ENCODE assay signal across 23 mouse cellular contexts in the genomic region with DNA sequence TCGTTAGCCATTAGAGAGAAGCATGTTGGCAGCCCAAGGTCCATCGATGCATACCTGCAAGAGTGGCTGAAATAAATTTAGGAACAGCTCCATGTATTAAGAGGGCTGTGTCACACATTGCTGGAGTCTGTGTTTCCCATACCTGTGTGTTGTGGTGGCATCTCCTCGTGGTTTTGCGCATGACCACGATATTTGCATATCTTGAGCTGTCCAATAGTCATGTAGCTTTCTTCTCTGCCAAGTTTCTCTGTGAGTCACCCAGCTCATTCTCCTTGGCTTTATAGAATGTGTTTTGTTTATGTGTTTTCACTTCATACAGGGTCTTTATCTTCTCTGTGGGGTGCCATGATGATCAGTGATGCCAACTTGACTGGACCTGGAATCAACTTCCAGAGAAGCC. TPM values are rescaled to one million over a fixed set of nuclear protein-coding genes. Genes with fewer than 3 reads are reported as not detected.
A peak's percentile ranks its signal among the peaks of the same experiment; 100 is the strongest.
DNase-seq lines count a peak whose midpoint lies in the region; ATAC-seq and TF ChIP-seq lines count a peak whose summit lies in the region.
"Had no signal": no experiment of that assay in that cellular context is flagged by ENCODE, and none has a peak within 500 bp of the region (broad histone marks: within the 10 kb centered on the region; RNA-seq: fewer than 3 reads in every experiment).

No protein-coding gene starts in this region.

- peak; percentile 48 for DNase-seq in heart, adult 11 months
- no peak for DNase-seq in heart, adult 2 months
- DNase-seq in 416B (ENCODE audit: low read depth) (peak; percentile 14), MEL (ENCODE audit: low read depth, low spot score) (peak; percentile 50)
- DNase-seq in midbrain, embryonic 10.5 days (ENCODE audit: low spot score), result no peak
- DNase-seq: cerebellum, adult 9-11 months; gastrocnemius, postnatal 14 days; lung, embryonic 14.5 days; right cerebral cortex, postnatal 25 days had no signal

- H3K4me2 ChIP-seq in intestine, embryonic 16.5 days (ENCODE audit: low read depth, low read length), result no peak overlapping the region
- H3K4me2 ChIP-seq: embryonic facial prominence, embryonic 13.5 days; kidney, embryonic 15.5 days; liver, embryonic 12.5 days; lung, embryonic 14.5 days had no signal

- intact Hi-C loops in heart, adult 2 months (cut with DNase I), result no loop called here

- H3K27ac ChIP-seq in heart, adult 2 months, result no peak overlapping the region
- H3K27ac ChIP-seq in MEL (ENCODE audit: control insufficient read depth, low read depth, low read length), result no peak overlapping the region
- H3K27ac ChIP-seq in intestine, embryonic 16.5 days (ENCODE audit: low read length), result no peak overlapping the region
- no peak overlapping the region for H3K27ac ChIP-seq in midbrain, embryonic 10.5 days (replicated peaks)
- H3K27ac ChIP-seq: embryonic facial prominence, embryonic 13.5 days; forebrain, embryonic 10.5 days; kidney, embryonic 15.5 days; liver, embryonic 12.5 days; macrophage; stomach, postnatal 0 days had no signal

- no peak for TF ChIP-seq EP300 in heart, adult 2 months (IDR thresholded peaks at IDR 0.05; ENCODE audit: insufficient read depth, low read depth, low read length)
- no peak for TF ChIP-seq EP300 in MEL (IDR thresholded peaks at IDR 0.05; ENCODE audit: low read depth in 1 of 2, low read length in 2 of 2)

- H3K9ac ChIP-seq in heart, adult 2 months (ENCODE audit: low read depth, low read length), result no peak overlapping the region
- H3K9ac ChIP-seq in MEL (ENCODE audit: control insufficient read depth, low read depth, low read length, poor library complexity, severe bottlenecking), result no peak overlapping the region
- H3K9ac ChIP-seq in intestine, embryonic 16.5 days (ENCODE audit: low read depth, low read length), result no peak overlapping the region
- H3K9ac ChIP-seq: embryonic facial prominence, embryonic 13.5 days; kidney, embryonic 15.5 days; liver, embryonic 12.5 days; lung, embryonic 14.5 days had no signal

- H3K27me3 ChIP-seq in heart, adult 2 months (ENCODE audit: control insufficient read depth, insufficient read depth, low read length), result no peaks in the 10 kb centered on the region
- no peaks in the 10 kb centered on the region for H3K27me3 ChIP-seq in MEL (ENCODE audit: control insufficient read depth in 1 of 2, insufficient read depth in 2 of 2, low read length in 2 of 2)
- no peaks in the 10 kb centered on the region for H3K27me3 ChIP-seq in intestine, embryonic 16.5 days (replicated peaks; ENCODE audit: control insufficient read depth, insufficient read depth, low read length)
- H3K27me3 ChIP-seq in midbrain, embryonic 10.5 days (ENCODE audit: low read depth, poor library complexity, severe bottlenecking), result no peaks in the 10 kb centered on the region
- H3K27me3 ChIP-seq: embryonic facial prominence, embryonic 13.5 days; kidney, embryonic 15.5 days; liver, embryonic 12.5 days had no signal

- no peaks in the 10 kb centered on the region for H3K79me2 ChIP-seq in heart, adult 2 months (replicated peaks; ENCODE audit: control insufficient read depth, insufficient read depth, low read length)
- H3K79me2 ChIP-seq in MEL (ENCODE audit: control insufficient read depth, insufficient read depth, low read length, poor library complexity), result no peaks in the 10 kb centered on the region

- no peaks in the 10 kb centered on the region for H3K36me3 ChIP-seq in heart, adult 2 months (ENCODE audit: control insufficient read depth, insufficient read depth, low read length)
- H3K36me3 ChIP-seq in MEL (ENCODE audit: control insufficient read depth in 1 of 2, insufficient read depth in 2 of 2, low read length in 2 of 2), result no peaks in the 10 kb centered on the region
- H3K36me3 ChIP-seq in intestine, embryonic 16.5 days (ENCODE audit: control insufficient read depth, insufficient read depth, low read length), result no peaks in the 10 kb centered on the region
- no peaks in the 10 kb centered on the region for H3K36me3 ChIP-seq in midbrain, embryonic 10.5 days
- H3K36me3 ChIP-seq: embryonic facial prominence, embryonic 13.5 days; forebrain, embryonic 10.5 days; kidney, embryonic 15.5 days; liver, embryonic 12.5 days had no signal

- 82% methylated on average over 5 of the region's 5 CpGs for WGBS in heart, adult 2 months
- 94% methylated on average over 5 of the region's 5 CpGs for WGBS in intestine, embryonic 16.5 days
- 91% methylated on average over 5 of the region's 5 CpGs for whole genome bisulfite sequencing in midbrain, embryonic 10.5 days

- TF ChIP-seq CTCF in heart, adult 2 months (IDR thresholded peaks at IDR 0.05), result no peak
- no peak for TF ChIP-seq CTCF in MEL (IDR thresholded peaks at IDR 0.05 in 2 of 3, conservative IDR thresholded peaks at IDR 0.05 in 1 of 3; ENCODE audit: control insufficient read depth in 1 of 3, insufficient read depth in 1 of 3, low read depth in 2 of 3, low read length in 3 of 3, poor library complexity in 1 of 3, severe bottlenecking in 1 of 3)

- no peaks in the 10 kb centered on the region for H3K9me3 ChIP-seq in MEL (replicated peaks; ENCODE audit: insufficient read depth, low read length)
- no peaks in the 10 kb centered on the region for H3K9me3 ChIP-seq in intestine, embryonic 16.5 days (ENCODE audit: control insufficient read depth, low read length)
- H3K9me3 ChIP-seq in midbrain, embryonic 10.5 days (replicated peaks), result no peaks in the 10 kb centered on the region
- H3K9me3 ChIP-seq: embryonic facial prominence, embryonic 13.5 days; forebrain, embryonic 10.5 days; kidney, embryonic 15.5 days; liver, embryonic 12.5 days had no signal

- TF ChIP-seq RAD21 in MEL (IDR thresholded peaks at IDR 0.05; ENCODE audit: low read depth, low read length), result no peak

- no peaks in the 10 kb centered on the region for H3K4me1 ChIP-seq in heart, adult 2 months (ENCODE audit: control insufficient read depth, insufficient read depth, low read length)
- no peaks in the 10 kb centered on the region for H3K4me1 ChIP-seq in MEL (ENCODE audit: control insufficient read depth in 1 of 2, insufficient read depth in 2 of 2, low read length in 2 of 2)
- no peaks in the 10 kb centered on the region for H3K4me1 ChIP-seq in intestine, embryonic 16.5 days (ENCODE audit: control insufficient read depth, insufficient read depth, low read length)
- H3K4me1 ChIP-seq in midbrain, embryonic 10.5 days, result no peaks in the 10 kb centered on the region
- H3K4me1 ChIP-seq: embryonic facial prominence, embryonic 13.5 days; forebrain, embryonic 10.5 days; kidney, embryonic 15.5 days had no signal

- TF ChIP-seq POLR2A in heart, adult 2 months (IDR thresholded peaks at IDR 0.05; ENCODE audit: insufficient read depth, low read depth, low read length), result no peak
- no peak for TF ChIP-seq POLR2A in MEL (IDR thresholded peaks at IDR 0.05; ENCODE audit: control insufficient read depth in 1 of 2, insufficient read depth in 1 of 2, low read depth in 1 of 2, low read length in 2 of 2, poor library complexity in 1 of 2)

- ATAC-seq in megakaryocyte-erythroid progenitor cell, adult 5-6 weeks (replicated peaks; ENCODE audit: low FRiP score, low TSS enrichment, poor library complexity, severe bottlenecking), result peak; percentile 48; the same call in 1 of the 2 replicates
- no peak for ATAC-seq in intestine, embryonic 16.5 days
- ATAC-seq: liver, embryonic 12.5 days; midbrain, embryonic 16.5 days had no signal

- H3K4me3 ChIP-seq in heart, adult 2 months, result no peak overlapping the region
- no peak overlapping the region for H3K4me3 ChIP-seq in MEL (ENCODE audit: control insufficient read depth in 1 of 2, insufficient read depth in 1 of 2, low read depth in 2 of 2, low read length in 2 of 2)
- no peak overlapping the region for H3K4me3 ChIP-seq in intestine, embryonic 16.5 days (ENCODE audit: low read length)
- H3K4me3 ChIP-seq in midbrain, embryonic 10.5 days, result no peak overlapping the region
- H3K4me3 ChIP-seq: embryonic facial prominence, embryonic 13.5 days; forebrain, embryonic 10.5 days; kidney, embryonic 15.5 days; liver, embryonic 12.5 days had no signal

TF ChIP-seq in MEL, 35 proteins besides CTCF, POLR2A, EP300 and RAD21:
- TF ChIP-seq TBP (IDR thresholded peaks at IDR 0.05; ENCODE audit: low read depth, low read length) (no peak), GATA1 (IDR thresholded peaks at IDR 0.05; ENCODE audit: low read depth, low read length) (peak; percentile 39; the same call in 1 of the 2 replicates)

RNA-seq across cellular contexts. Expression of gene 1700016C15Rik, which starts 53.0 kb away (rescaled TPM):
- total RNA-seq in heart, adult 2 months (2021), result not detected
- polyA plus RNA-seq in heart, adult 2 months (2012; rRNA removed), result not detected in 2 replicates
- not detected in 2 replicates for total RNA-seq in MEL (2012; rRNA removed)
- polyA plus RNA-seq in MEL (2012; ENCODE audit: insufficient read depth in 1 of 2, insufficient read length in 2 of 2, low read depth in 1 of 2, low replicate concordance in 2 of 2, missing spikeins in 1 of 2), result not detected
- not detected in 2 replicates for total RNA-seq in megakaryocyte-erythroid progenitor cell, adult 5-6 weeks (2014; fragmentation: Nextera tagmentation)
- not detected in 2 replicates for total RNA-seq in megakaryocyte-erythroid progenitor cell, adult 5-6 weeks (2017)
- polyA plus RNA-seq in intestine, embryonic 16.5 days (2015; fragmentation: Nextera tagmentation; extraction: Ambion mirVana), result not detected in 2 replicates
- not detected in 2 replicates for polyA plus RNA-seq in midbrain, embryonic 10.5 days (2016; fragmentation: Nextera tagmentation; extraction: Ambion mirVana)
- total RNA-seq: layer of hippocampus, postnatal 25 days had no signal
- polyA plus RNA-seq: embryonic facial prominence, embryonic 13.5 days; forebrain, embryonic 10.5 days; heart, postnatal 0 days; hindbrain, embryonic 11.5 days; intestine, embryonic 14.5 days; limb, embryonic 11.5 days; liver, embryonic 12.5 days; lung, embryonic 14.5 days; macrophage; midbrain, embryonic 16.5 days had no signal

Comparison
In these comparisons a context has a peak if more than half of its experiments do, and no peak if none do; other contexts are left out.
1. DNase-seq: peak in heart, adult 11 months (single experiment), 416B (single experiment) and MEL (single experiment); none in heart, adult 2 months (0 of 2) and midbrain, embryonic 10.5 days (single experiment).